Mouse (Mus musculus) neural tube, embryonic 14.5 days (tissue): Measurements from ENCODE around the gene S100a2. TPM values are rescaled to one million over a fixed set of nuclear protein-coding genes. Genes with fewer than 3 reads are reported as not detected.

ENCODE experiments used
- ATAC-seq: fragments of 200-750 bp; cut with Nextera tagmentation; 2 replicates; pipeline ENCODE4 v1.8.0; 2017; ENCODE audit warnings: low read depth, mild to moderate bottlenecking, moderate TSS enrichment, moderate library complexity
- H3K27ac ChIP-seq: fragments of 300-500 bp; sonication (generic); 2 replicates; pipeline ENCODE4 v1.5.1; 2014; ENCODE audit warnings: low read depth, mild to moderate bottlenecking, control low read depth, low read length, moderate library complexity, mixed read lengths
- H3K27me3 ChIP-seq: fragments of 300-500 bp; sonication (generic); 2 replicates; pipeline ENCODE4 v1.6.1; 2014; ENCODE audit warnings: low read length; ENCODE audit not compliant: control insufficient read depth, insufficient read depth
- H3K36me3 ChIP-seq: fragments of 300-500 bp; sonication (generic); 2 replicates; pipeline ENCODE4 v1.6.1; 2014; ENCODE audit warnings: low read length, mixed read lengths; ENCODE audit not compliant: control insufficient read depth, insufficient read depth
- H3K4me1 ChIP-seq: fragments of 300-500 bp; sonication (generic); 2 replicates; pipeline ENCODE4 v1.6.1; 2014; ENCODE audit warnings: low read length; ENCODE audit not compliant: control insufficient read depth, insufficient read depth
- H3K4me2 ChIP-seq: fragments of 300-500 bp; sonication (generic); 2 replicates; pipeline ENCODE4 v1.6.1; 2014; ENCODE audit warnings: mild to moderate bottlenecking, low read depth, low read length, control low read depth
- H3K4me3 ChIP-seq: fragments of 300-500 bp; sonication (generic); 2 replicates; pipeline ENCODE4 v1.5.1; 2014; ENCODE audit warnings: low read depth, low read length, control low read depth, mixed read lengths
- H3K9ac ChIP-seq: fragments of 300-500 bp; sonication (generic); replicated peaks from 2 replicates; pipeline ENCODE4 v1.6.1; 2014; ENCODE audit warnings: low read depth, mild to moderate bottlenecking, control low read depth, low read length, mixed read lengths
- H3K9me3 ChIP-seq: fragments of 300-500 bp; sonication (generic); 2 replicates; pipeline ENCODE4 v1.6.1; 2016; ENCODE audit warnings: low read length; ENCODE audit not compliant: control insufficient read depth
- WGBS: fragments of 180-500 bp; shearing (Covaris S2); extraction: QIAGEN DNeasy Blood & Tissue Kit; methylation state at CpG from one replicate; pipeline ENCODE4 v1.1.7; 2014; 5-methylcytosine and 5-hydroxymethylcytosine counted together
- polyA plus RNA-seq: library from polyadenylated mRNA; unstranded; fragments of >200 nt; fragmentation: Nextera tagmentation; extraction: Ambion mirVana; gene quantifications from 2 replicates; pipeline ENCODE4 v1.2.1, GENCODE M21; 2014

Gene S100a2
- polyA plus RNA-seq, 1 experiment from 2014 or later = not detected

GRCm38 (mm10) chr3:90609102-90609501 is 19.1 kb downstream of the S100a2 start:
- no peaks in the 10 kb centered on the region for H3K27me3 ChIP-seq
- no peak for ATAC-seq

GRCm38 (mm10) chr3:90611494-90611893 is 21.4 kb downstream of the S100a2 start:
- no peak overlapping the region for H3K4me3 ChIP-seq
- 86% methylated on average over 3 of the region's 3 CpGs for whole genome bisulfite sequencing
- no peaks in the 10 kb centered on the region; the same call in 1 of the 2 replicates for H3K4me1 ChIP-seq
- H3K9ac ChIP-seq = no peak overlapping the region
- no peaks in the 10 kb centered on the region for H3K27me3 ChIP-seq
- no peak for ATAC-seq
- H3K9me3 ChIP-seq = no peaks in the 10 kb centered on the region
- no peak overlapping the region for H3K27ac ChIP-seq
- no peaks in the 10 kb centered on the region for H3K36me3 ChIP-seq
- H3K4me2 ChIP-seq = no peak overlapping the region

More at GRCm38 (mm10) chr3:90609102-90609501, 19.1 kb downstream of the S100a2 start:
- no peaks in the 10 kb centered on the region for H3K36me3 ChIP-seq
- H3K4me1 ChIP-seq = no peaks in the 10 kb centered on the region; the same call in 1 of the 2 replicates
- no peaks in the 10 kb centered on the region for H3K9me3 ChIP-seq
- no peak overlapping the region for H3K4me3 ChIP-seq
- H3K9ac ChIP-seq = no peak overlapping the region
- H3K4me2 ChIP-seq = no peak overlapping the region
- H3K27ac ChIP-seq = no peak overlapping the region

- H3K9ac ChIP-seq = no peak overlapping the region
- H3K4me2 ChIP-seq = no peak overlapping the region
- 62% methylated on average over 4 of the region's 4 CpGs for WGBS
- no peak overlapping the region for H3K4me3 ChIP-seq
- ATAC-seq = no peak
- H3K27ac ChIP-seq = no peak overlapping the region
- no peaks in the 10 kb centered on the region for H3K36me3 ChIP-seq
- H3K27me3 ChIP-seq = no peaks in the 10 kb centered on the region
- no peaks in the 10 kb centered on the region for H3K9me3 ChIP-seq
- no peaks in the 10 kb centered on the region; the same call in 1 of the 2 replicates for H3K4me1 ChIP-seq
Measured at GRCm38 (mm10) chr3:90612061-90612460, 22.0 kb downstream of the S100a2 start.

DNA sequence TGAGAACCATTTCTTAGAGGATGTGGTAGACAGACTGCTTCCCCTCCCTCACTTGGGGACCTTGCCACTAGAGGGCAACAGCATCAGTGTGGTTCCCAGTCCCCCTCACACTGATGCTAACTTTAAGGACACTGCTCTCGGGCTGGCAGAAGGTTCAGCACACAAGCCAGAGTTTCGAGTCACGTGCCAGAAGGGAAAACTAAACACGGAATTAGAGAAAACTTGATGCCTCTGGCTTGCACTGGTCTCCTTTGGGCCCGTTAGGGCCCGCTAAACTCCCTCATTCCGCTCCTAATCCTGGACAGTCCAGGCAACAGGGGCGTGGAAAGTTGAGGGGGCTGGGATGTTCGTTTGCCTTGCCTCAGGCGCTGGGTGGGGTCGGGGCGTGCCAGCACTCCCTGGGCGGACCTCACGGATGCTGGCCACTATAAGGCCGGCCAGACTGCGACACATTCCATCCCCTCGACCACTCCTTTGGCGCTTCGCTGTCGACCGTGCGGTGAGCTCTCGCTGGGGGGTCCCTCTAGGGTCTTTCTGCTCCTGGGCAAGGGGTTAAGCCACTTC is 22.8 kb downstream of the S100a2 start, which contains the start of gene S100a6:
Gene S100a6, plus strand, starts transcription at position 155 of the 564 bp plus-strand sequence.
- peak; percentile 76; the same call in 1 of the 2 replicates for ATAC-seq
- H3K4me3 ChIP-seq = peak within 1 kb of the TSS; percentile 22; the same call in 1 of the 2 replicates
- H3K9me3 ChIP-seq = no peaks in the 10 kb centered on the region
- 1% methylated on average over 23 of the region's 23 CpGs for WGBS
- H3K9ac ChIP-seq = no peak within 1 kb of the TSS
- no peak within 1 kb of the TSS for H3K27ac ChIP-seq
- no peaks in the 10 kb centered on the region for H3K27me3 ChIP-seq
- no peaks in the 10 kb centered on the region for H3K36me3 ChIP-seq
- H3K4me2 ChIP-seq = peak within 1 kb of the TSS; percentile 51
- no peaks in the 10 kb centered on the region; the same call in 1 of the 2 replicates for H3K4me1 ChIP-seq

DNA sequence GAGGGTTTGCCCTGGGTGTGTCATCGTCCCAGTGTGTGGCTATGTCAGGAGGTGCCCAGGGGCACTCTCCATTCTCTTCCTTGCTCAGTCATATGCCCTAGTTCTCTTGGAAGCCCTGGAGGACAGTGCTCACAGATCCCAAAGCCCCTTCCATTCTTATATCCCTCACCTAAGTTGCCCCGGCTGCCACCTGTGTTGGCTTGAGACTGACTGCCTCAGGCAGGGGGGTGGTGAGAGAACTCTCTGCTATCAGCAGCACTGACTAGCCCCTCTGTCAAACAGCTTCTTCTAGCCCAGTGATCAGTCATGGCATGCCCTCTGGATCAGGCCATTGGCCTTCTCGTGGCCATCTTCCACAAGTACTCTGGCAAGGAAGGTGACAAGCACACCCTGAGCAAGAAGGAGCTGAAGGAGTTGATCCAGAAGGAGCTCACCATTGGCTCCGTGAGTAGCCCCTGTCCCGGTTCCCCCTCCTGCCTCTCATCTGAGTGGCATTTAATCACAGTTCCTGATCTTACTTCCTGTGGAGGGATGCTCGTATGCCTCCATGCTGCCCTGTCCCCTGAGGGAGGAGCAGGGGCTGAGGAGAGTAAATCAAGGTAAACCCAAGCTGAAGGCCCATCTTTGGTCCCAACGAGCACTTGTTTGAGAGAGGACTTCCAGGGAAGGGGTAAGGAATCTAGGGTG is 23.6 kb downstream of the S100a2 start:
- ATAC-seq = no peak
- Histone ChIP-seq H3K9ac (no peak overlapping the region), H3K36me3 (no peaks in the 10 kb centered on the region), H3K4me1 (no peaks in the 10 kb centered on the region; the same call in 1 of the 2 replicates), H3K27ac (no peak overlapping the region), H3K9me3 (no peaks in the 10 kb centered on the region), H3K4me3 (no peak overlapping the region), H3K27me3 (no peaks in the 10 kb centered on the region), H3K4me2 (peak overlapping the region; percentile 51; the same call in 1 of the 2 replicates)
- 75% methylated on average over 7 of the region's 7 CpGs for WGBS

GRCm38 (mm10) chr3:90614148-90614530 is 24.1 kb downstream of the S100a2 start:
- H3K4me3 ChIP-seq = no peak overlapping the region
- H3K4me2 ChIP-seq = no peak overlapping the region
- no peak overlapping the region for H3K27ac ChIP-seq
- no peak overlapping the region for H3K9ac ChIP-seq
- no peaks in the 10 kb centered on the region; the same call in 1 of the 2 replicates for H3K4me1 ChIP-seq
- WGBS = 85% methylated on average over 6 of the region's 6 CpGs
- no peaks in the 10 kb centered on the region for H3K9me3 ChIP-seq
- ATAC-seq = no peak
- H3K27me3 ChIP-seq = no peaks in the 10 kb centered on the region
- H3K36me3 ChIP-seq = no peaks in the 10 kb centered on the region

- 81% methylated on average over 11 of the region's 11 CpGs for WGBS
- Histone ChIP-seq H3K27ac (no peak overlapping the region), H3K36me3 (no peaks in the 10 kb centered on the region), H3K9me3 (no peaks in the 10 kb centered on the region), H3K9ac (no peak overlapping the region), H3K27me3 (no peaks in the 10 kb centered on the region), H3K4me2 (no peak overlapping the region), H3K4me1 (no peaks in the 10 kb centered on the region; the same call in 1 of the 2 replicates), H3K4me3 (no peak overlapping the region)
- no peak for ATAC-seq
Measured at GRCm38 (mm10) chr3:90614611-90615251, 24.7 kb downstream of the S100a2 start.

DNA sequence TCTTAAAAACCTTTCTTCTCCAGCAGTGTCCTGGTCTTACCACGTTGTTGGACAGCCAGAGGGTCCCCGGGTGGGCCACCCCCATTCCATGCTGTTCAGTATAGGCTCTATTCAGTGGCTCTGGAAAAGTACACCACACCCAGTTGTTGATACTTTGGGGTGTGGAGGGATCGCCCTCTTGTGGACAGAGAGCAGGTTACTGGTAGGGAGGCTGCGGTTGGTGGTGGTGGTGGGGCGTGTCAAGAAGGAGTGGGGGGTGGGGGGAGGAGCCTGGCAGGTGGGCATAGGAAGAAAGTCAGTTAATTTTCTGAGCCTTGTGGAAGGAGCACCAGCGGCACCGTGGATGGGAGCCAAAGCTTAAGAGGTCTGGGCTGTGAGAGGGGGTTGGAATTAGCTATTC is 25.4 kb downstream of the S100a2 start:
- no peaks in the 10 kb centered on the region for H3K27me3 ChIP-seq
- peak; percentile 71; the same call in 1 of the 2 replicates for ATAC-seq
- H3K36me3 ChIP-seq = no peaks in the 10 kb centered on the region
- H3K27ac ChIP-seq = no peak overlapping the region
- H3K9ac ChIP-seq = no peak overlapping the region
- no peak overlapping the region for H3K4me2 ChIP-seq
- 14% methylated on average over 7 of the region's 7 CpGs for WGBS
- no peaks in the 10 kb centered on the region; the same call in 1 of the 2 replicates for H3K4me1 ChIP-seq
- H3K4me3 ChIP-seq = no peak overlapping the region
- H3K9me3 ChIP-seq = no peaks in the 10 kb centered on the region

- no peaks in the 10 kb centered on the region for H3K27me3 ChIP-seq
- no peak overlapping the region for H3K4me2 ChIP-seq
- H3K9ac ChIP-seq = no peak overlapping the region
- WGBS = 67% methylated on average over 1 of the region's 1 CpGs
- no peaks in the 10 kb centered on the region for H3K36me3 ChIP-seq
- ATAC-seq = no peak
- H3K9me3 ChIP-seq = no peaks in the 10 kb centered on the region
- no peaks in the 10 kb centered on the region; the same call in 1 of the 2 replicates for H3K4me1 ChIP-seq
- no peak overlapping the region for H3K27ac ChIP-seq
- no peak overlapping the region for H3K4me3 ChIP-seq
Measured at GRCm38 (mm10) chr3:90615911-90616310, 25.9 kb downstream of the S100a2 start.
